Mouse (Mus musculus): ENCODE measurements around the gene Aldh16a1.
A peak's percentile ranks its signal among the peaks of the same experiment; 100 is the strongest.
"Not testable (repeated sequence)": the region's sequence is repeated elsewhere in the genome, so short reads cannot be mapped to it uniquely, and the experiment has no call there.

Aldh16a1 gene

GRCm38 (mm10) chr7:45131850-45132249 is 22.5 kb downstream of the Aldh16a1 start:
- no peak for DNase-seq

- DNase-seq, result no peak
Observed at GRCm38 (mm10) chr7:45129776-45130512, 24.4 kb downstream of the Aldh16a1 start.

- DNase-seq, result no peak
Observed at GRCm38 (mm10) chr7:45129318-45129717, 25.1 kb downstream of the Aldh16a1 start.

- peak; percentile 99 for DNase-seq
Observed at GRCm38 (mm10) chr7:45128624-45129246, 25.6 kb downstream of the Aldh16a1 start, which contains the start of gene Rpl13a. Gene Rpl13a, minus strand, starts transcription at chr7:45128761.

DNA sequence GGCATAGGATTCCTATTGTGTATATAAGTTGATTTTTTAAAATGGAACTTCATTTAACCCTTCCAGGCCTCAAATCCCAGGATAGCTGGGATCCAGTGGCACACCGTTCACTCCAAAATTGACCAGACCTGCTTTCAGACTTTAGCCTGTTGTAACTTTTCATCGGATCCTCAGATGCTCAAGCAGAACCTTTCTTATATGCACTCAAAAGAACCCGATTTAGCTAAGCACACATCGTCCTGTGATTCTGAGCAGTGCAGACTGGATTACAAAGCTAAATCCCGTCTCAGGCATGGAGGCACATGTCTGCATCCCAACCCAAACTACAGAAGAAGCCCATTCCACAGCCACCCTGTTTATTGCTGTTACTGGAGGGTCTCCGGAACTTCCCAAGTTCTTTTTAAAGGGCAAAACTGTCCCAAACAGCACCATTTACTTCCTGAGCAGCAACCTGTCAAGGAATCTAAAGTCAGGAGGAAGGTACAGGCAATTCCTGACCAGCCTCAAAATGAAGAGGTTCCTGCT is 26.6 kb downstream of the Aldh16a1 start:
- DNase-seq, result no peak

DNA sequence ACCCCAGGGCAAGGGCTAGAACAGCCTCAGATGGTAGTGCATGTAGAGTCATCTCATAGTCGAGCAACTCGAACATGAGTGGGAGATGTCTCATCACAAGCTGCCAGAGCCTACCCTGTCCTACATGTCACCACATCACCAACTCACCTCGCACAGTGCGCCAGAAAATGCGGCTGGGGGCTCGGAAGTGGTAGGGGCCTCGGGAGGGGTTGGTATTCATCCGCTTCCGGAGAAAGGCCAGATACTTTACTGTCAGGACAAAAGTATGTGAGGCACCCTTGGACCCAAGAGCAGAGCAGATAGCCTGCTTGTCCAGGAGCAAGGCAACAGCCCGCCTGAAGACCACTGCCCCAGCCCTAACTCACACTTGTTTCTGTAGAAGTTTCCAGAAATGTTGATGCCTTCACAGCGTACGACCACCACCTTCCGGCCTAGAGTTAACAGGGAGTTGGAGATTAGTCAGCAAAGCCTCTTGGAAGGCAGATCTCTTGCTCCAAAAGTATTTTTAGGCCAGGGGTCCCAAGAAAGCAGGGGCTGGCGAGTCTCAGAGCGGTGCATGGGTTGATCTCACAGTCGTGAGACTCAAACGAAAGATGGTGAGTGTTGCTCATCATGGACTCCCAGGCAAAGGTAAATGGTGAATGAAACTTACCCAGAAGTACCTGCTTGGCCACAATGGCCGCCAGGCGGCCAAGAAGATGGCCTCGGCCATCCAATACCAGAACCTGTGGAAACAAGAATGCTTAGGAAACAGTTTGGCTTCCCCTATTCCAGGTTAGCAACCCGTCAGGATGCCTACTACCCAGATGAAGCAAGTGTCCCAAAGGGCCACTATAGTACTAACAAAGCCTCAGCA is 27.3 kb downstream of the Aldh16a1 start:
- DNase-seq, result no peak

GRCm38 (mm10) chr7:45126147-45126843 is 28.1 kb downstream of the Aldh16a1 start:
- DNase-seq, result no peak

DNA sequence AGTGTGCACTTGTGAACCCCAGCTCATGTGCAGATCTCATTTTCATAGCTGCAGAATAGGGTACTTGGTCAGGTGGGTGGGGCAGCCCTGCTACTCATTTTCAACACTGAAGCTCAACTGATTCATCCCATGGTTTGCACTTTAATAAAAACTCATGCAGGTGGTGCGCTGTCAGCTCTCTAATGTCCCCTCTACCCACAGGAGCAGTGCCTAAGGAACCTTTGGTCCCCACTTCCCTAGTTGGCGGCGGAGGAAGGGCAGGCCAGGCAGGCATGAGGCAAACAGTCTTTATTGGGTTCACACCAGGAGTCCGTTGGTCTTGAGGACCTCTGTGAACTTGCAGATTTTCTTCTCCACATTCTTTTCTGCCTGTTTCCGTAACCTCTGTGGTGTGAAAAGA is 28.7 kb downstream of the Aldh16a1 start:
- DNase-seq, result not testable (repeated sequence)

GRCm38 (mm10) chr7:45125144-45125600 is 29.2 kb downstream of the Aldh16a1 start:
- DNase-seq, result no peak

DNA sequence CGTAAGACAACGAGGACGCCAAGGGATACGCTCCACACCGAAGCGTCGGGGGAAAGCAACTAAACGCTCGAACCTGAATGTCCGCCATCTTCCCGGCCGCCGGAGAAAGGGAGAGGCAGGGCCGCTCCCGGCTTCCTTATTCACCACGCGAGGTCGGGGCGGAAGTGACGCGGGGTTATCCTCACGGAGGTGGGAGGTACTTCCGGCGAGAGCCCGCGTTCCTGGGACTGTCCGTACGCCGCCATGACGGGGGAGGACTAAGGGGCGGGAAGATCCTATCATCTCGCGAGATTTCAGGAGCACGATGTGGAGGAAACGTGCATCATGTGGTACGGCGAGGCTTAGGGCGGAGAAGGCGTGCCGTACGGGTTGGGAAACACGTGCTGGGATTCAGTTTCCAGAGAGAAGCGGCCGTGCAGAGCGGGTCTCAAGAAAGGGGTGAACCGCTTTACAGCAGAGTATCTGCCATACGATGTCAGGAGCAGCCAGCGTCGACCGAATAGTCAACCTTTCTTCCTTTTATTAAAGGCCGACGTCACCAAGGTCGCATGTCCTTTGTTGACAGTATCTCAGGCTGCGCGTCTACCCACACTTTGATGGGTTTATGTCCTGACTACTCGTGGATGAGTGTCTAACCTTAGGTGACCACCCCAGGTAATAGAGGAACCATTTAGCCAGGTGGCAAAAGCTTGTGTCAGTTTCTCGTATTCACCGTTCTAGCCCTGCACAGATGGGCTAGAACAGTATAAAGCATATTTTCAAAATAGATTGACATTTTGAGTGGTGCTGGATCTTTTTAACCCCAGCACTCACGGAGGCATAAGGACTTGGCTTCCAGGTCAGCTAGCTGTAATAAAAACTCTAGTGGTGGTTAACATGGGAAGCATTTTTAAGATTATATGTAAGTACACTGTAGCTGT is 29.9 kb downstream of the Aldh16a1 start, which contains the start of gene Rps11:
Rps11 (minus strand) TSS at position 216 of the 920 bp plus-strand sequence.
- peak; percentile 99 for DNase-seq

GRCm38 (mm10) chr7:45123186-45123570 is 31.2 kb downstream of the Aldh16a1 start:
- no peak for DNase-seq

- DNase-seq, result no peak
Observed at GRCm38 (mm10) chr7:45122561-45123185, 31.7 kb downstream of the Aldh16a1 start.

DNA sequence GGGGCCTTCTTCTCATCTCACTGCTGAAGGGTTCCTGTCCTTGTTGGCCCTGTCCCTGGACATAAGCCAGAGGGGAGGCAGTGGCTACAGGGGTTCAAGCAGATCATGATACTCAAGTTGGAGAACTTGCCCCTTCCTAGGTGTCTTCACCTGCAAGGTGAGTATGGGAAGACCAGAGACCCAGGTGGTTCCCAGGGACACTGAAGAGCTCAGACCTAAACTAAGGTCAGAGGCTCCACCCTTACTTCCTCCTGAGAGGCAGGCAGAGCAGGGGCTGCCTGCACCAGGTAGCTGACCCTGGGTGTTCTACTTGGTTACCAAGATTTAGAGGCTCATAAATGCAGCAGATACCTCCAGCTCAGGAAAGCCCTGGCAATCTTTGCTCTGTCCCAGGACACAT is 32.4 kb downstream of the Aldh16a1 start:
- DNase-seq, result no peak

- no peak for DNase-seq
Observed at GRCm38 (mm10) chr7:45121404-45121803, 33.0 kb downstream of the Aldh16a1 start.

DNA sequence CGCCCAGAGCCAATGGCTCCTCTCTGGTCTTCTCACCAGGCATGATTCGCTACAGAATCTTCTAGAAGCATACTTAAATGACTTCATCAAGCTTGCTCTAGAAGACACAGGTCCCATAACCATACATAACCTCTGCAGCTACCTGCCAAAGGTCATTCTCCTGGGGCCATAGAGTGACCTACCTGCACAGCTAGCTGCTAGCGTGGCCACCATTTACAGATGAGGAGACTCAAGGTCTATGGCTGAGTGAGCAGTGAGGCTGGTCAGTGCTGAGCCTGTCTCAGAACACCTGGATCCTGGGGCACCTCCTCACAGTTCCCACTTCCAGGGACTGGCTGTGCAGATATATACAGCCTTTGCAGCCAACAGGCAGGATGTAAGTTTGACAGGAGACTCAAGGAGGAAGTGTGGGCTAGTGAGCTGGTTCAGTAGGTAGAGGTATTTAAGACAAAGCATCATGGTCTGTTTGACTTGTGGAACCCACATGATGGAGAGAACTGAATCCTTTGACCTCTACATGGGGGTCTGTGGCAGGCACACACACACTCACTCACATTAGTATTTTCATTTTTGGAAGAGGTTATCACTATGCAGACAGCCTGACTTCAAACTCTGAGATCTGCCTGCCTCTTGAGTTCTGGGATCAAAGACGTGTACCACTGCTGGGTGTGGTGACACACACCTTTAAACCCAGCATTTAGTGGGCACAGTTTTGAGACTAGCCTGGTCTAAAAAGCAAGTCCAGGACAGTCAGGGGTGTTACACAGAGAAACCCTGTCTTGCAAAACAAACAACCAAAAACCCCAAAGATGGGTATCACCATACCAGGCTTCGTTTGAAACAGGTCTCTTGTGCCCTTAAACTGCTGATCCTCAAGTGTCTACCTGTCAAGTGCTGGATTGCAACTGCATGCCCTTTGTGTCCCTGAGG is 34.3 kb downstream of the Aldh16a1 start:
- DNase-seq, result no peak

GRCm38 (mm10) chr7:45118336-45118735 is 36.0 kb downstream of the Aldh16a1 start:
- DNase-seq, result no peak

GRCm38 (mm10) chr7:45117566-45117965 is 36.8 kb downstream of the Aldh16a1 start:
- DNase-seq, result no peak

GRCm38 (mm10) chr7:45113476-45113875 is 40.9 kb downstream of the Aldh16a1 start:
- no peak for DNase-seq

DNA sequence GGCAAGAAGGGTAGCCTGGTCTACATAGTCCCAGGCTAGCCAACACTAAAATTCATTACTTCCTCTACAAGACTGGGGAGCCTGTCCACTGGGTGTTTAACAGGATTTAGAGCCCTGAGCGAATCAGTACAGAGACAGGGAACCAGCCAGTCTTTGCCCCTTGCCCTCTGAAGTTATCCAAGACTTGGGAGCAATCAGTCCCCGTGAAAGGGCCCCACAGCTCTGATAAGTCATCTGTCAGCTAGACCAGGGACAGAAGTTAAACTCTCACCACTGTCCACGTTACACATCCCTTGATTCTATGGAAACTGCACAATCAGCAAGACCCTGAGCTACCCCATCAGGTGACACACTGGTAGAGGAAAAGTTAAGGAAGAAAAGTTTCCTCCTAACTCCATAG is 41.9 kb downstream of the Aldh16a1 start:
- no peak for DNase-seq

GRCm38 (mm10) chr7:45111940-45112339 is 42.4 kb downstream of the Aldh16a1 start:
- DNase-seq, result no peak

All from cerebellum, adult 11 months (tissue).